Mouse (Mus musculus) monocyte, adult 5-6 weeks (primary cell): ENCODE measurements around the gene Fam120b. TPM values are rescaled to one million over a fixed set of nuclear protein-coding genes. Genes with fewer than 3 reads are reported as not detected.

Experiments used
- ATAC-seq: fragments of 153-309, 156-312 bp; replicated peaks from 2 replicates; pipeline ENCODE4 v1.8.0; 2017; ENCODE audit warnings: mild to moderate bottlenecking; ENCODE audit not compliant: low TSS enrichment, insufficient number of reproducible peaks, severe bottlenecking, poor library complexity, low FRiP score
- total RNA-seq: library from RNA; stranded (forward); fragments of 200-1000, 200-491, 200-594 nt; gene quantifications from 3 replicates; pipeline ENCODE4 v1.2.3, GENCODE M21; 2017

The Fam120b gene
- total RNA-seq: 25.5 to 42.6 TPM (median 29.4 TPM) in 3 replicates

DNA sequence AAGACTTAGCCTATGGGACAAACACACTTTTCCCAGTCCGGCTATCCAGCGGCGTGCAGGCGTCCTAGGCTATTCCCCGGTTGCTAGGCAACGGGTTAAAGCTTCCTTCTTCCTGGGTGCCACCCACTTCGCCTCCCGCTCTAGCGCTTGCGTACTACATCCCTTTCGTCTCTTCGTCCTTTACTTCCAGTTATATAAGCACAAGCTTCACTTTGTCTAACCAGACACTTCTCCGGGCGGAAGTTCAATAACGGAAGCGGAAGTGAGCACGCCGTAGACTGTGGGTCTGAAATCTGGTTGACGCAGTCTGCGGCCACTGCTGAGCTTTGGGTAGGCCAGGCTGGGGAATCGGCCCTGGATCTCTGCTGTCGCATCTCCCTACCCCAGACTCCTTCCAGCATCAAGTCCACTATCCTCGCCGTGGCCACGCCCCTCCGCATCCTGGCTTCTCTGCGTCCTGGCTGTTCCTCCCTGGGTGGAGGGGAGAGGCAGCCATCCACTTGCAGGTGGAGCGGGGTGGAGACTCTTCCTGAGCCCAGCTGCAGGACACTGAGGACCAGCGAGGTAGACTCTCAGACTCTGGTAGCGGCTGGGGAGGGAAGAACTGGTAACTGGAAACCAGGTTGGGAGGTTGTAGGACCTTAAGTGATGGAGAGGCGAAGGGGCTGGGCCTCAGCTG, at the start of gene Fam120b:
Gene Fam120b (plus strand): TSS at position 206 of the 679 bp plus-strand sequence.
- peak; percentile 96 for ATAC-seq

- ATAC-seq: no peak
These were observed 45.9 kb upstream of the Fam120b start for GRCm38 (mm10) chr17:15350152-15350551.

DNA sequence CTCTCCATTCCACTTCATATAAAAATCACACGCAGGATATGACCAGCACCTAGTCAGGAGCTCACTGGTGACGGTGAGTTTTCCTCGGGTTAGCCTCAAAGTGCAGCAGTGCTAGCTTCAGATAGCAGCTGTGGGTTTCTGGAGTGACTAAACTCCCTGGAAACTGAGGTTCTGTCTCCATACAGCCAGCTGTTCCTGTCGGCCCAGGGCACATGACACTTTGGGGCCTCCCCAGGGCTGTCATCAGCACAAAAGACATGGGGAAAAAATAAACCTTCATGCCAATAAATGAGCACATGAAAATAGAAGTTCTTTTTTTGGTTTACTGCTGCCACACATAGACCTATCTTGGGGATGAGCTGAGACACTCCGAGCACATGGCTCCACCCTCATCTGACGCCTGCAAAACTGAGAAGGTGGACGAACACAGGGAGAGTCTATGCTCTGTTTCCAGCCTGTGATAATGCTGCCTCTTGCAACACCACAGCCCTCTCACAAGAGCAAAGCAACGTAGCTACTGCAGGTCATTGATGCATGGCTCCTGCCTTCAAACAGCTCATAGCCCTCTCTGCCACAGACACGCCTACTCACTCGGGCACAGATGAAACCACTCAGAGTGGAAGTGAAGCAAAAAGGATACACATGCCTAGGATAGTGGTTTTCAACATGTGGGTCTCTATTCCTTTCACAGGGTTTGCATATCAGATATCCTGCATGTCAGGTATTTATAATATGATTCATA, 43.0 kb upstream of the Fam120b start:
- no peak for ATAC-seq

GRCm38 (mm10) chr17:15354006-15354405, 42.0 kb upstream of the Fam120b start:
- no peak for ATAC-seq

DNA sequence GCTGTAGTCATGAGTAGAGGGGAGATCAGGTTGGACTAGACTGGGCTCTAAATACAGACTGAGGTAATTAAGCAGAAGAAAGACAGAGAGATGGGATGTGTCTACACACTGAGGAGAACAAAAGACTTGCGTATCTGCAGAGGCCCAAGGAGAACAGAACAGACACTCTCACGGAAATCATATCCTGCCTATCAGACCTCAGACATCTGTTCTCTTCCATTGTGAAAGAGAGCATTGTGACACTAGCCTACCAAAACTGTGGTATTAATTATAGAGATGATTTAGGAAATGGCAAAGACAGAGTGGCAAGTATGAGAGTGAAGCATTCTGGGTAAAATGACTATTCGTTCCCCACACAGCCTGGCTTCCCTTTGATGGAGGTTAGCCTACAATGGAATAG, 40.9 kb upstream of the Fam120b start:
- ATAC-seq: no peak

DNA sequence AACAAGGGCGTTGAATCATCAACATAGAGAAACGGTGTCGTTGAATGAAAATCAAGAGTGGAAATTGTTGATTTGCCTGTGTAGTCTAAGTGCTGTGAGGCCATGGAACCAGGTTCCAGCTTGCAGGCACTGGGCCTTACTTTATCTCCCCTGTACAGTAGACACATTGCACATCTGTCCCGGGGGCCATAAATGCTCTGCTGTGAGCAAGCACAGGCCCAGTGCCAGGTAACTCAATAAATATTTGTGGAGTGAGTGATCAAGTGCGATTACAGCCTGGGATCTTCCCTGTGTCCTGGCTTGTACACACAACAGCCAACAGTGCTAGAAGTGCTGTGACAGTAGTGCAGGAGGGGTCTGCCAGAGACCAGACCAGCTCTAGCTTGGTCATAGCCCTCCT, 39.5 kb upstream of the Fam120b start:
- no peak for ATAC-seq

DNA sequence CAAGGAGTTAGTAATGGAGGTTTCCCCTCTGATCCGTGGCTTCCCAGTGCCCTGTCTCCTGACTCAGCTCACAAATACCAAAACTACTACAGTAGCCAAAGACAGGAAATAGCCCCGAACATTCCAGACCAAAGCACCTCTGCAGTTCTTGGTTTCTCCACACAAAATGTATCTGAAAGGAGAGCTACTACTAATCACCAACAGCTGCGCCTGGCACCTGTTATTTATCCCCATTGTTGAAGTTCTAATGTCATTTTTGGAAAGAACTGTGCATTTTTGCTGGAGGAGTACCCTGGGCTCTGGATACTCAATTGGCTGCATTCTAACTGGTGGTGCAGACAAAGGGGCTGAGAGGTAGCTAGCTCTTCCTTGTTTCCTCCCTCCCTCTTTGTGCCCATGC, 38.9 kb upstream of the Fam120b start:
- ATAC-seq: no peak

GRCm38 (mm10) chr17:15363656-15364055, 32.3 kb upstream of the Fam120b start:
- ATAC-seq: no peak

- no peak for ATAC-seq
These were observed 30.4 kb upstream of the Fam120b start for GRCm38 (mm10) chr17:15365650-15366049.

DNA sequence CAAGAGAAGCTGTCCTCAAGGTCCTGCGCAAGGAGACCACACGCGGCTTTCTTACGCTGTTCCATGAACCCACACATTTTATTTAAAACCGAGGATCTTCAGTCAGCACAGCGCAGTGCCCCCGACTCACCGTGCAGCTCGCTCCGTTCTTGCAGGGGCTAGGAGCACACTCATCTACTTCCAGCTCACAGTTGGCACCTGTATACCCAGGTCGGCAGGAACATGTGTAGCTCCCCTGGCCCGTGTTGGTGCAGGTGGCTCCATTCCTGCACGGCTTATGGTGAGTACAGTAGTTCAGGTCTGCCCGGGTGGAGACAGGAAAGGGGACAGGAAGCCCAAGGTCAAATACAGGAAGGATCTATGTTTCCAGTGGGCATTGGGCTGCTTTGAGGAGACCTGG, 25.6 kb upstream of the Fam120b start:
- ATAC-seq: no peak

- ATAC-seq: no peak
These were observed 23.8 kb upstream of the Fam120b start for GRCm38 (mm10) chr17:15371967-15372835.

DNA sequence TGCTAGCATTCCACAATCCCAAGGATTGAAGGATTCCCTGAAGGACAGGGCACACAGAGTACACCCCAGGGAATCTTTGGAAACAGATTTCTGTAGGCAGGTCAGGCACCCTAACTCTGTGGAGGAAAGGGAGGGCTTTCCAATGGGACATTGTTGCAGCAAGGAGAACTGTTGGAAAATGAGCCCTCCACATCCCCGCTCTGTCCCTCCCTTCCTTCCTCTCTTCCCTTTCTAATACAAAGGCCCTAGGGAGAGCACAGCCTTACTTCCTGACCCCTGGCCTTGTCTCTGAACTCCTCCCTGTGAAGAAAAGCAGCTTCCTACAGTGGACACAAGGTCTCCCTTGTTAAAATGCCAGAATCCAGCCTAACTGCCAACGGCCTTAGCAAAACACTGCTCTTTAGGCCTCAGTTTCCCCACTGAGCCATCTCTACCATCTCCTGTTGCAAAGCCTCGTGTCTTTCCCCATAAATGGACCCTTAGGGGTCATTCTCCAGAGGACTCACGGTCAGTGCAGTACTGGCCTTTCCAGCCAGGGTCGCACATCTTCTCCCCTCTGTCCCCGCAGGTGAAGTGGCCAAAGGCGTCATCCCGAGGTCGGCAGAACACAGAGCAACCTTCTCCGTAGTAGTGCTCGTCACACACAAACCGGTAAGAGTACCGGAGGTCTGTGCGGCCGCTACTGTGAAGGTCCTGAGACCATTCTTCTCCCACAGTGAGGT, 22.9 kb upstream of the Fam120b start:
- ATAC-seq: no peak

GRCm38 (mm10) chr17:15374321-15375141, 21.5 kb upstream of the Fam120b start:
- ATAC-seq: no peak

- no peak for ATAC-seq
These were observed 20.8 kb upstream of the Fam120b start for GRCm38 (mm10) chr17:15375224-15375623.

GRCm38 (mm10) chr17:15375701-15376493, 20.1 kb upstream of the Fam120b start:
- peak; percentile 18; the same call in 1 of the 2 replicates for ATAC-seq

DNA sequence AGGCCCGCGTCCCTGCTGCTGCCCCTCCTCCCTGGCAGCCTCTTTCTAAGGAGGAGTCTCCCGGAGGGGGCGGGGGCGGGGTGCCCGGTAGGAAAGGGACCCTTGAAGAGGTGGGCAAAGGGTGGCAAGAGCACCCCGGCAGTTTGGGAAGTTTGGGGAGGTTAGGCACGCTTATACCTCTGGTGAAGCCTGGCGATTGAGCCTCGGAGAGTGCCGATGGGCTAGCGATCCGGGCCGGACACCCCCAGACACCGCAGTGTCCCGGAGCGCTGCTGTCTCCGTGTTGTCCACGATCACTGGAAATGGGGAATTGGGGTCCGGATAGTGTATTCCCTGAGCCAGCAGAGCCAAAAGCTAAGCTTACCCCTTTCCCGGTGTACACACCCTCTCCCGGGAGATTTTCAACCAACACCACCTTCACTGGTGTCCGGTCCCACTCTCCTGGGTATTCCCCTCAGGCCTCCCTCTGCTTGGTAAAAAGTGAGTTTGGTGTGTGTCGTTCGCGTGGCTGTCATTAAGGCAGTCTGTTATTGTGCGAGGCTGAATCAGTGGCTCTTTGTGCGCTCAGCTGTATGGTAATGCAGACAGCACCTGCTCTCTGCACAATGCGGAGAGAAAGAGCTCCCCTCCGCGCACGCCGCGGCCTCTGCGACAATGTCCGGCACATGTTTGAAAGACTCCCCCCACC, 19.4 kb upstream of the Fam120b start, which contains the start of gene Dll1:
Gene Dll1 (minus strand): TSS at position 379 of the 688 bp plus-strand sequence.
- no peak for ATAC-seq

GRCm38 (mm10) chr17:15377901-15378300, 18.1 kb upstream of the Fam120b start:
- no peak for ATAC-seq
